Comparison of ENCODE assay signal across 17 mouse cellular contexts in genomic region chr3:68504838-68505237, GRCm38 (mm10).
DNase-seq lines count a peak whose midpoint lies in the region; ATAC-seq lines count a peak whose summit lies in the region.
"Had no signal": no experiment of that assay in that cellular context is flagged by ENCODE, and none has a peak within 500 bp of the region (broad histone marks: within the 10 kb centered on the region; RNA-seq: fewer than 3 reads in every experiment).

No protein-coding gene starts in this region.

- ATAC-seq in megakaryocyte-erythroid progenitor cell, adult 5-6 weeks (replicated peaks; ENCODE audit: low FRiP score, low TSS enrichment, poor library complexity, severe bottlenecking), result no peak
- ATAC-seq: activated CD4-positive, CD25-positive, alpha-beta regulatory T cell, adult 4 months; forebrain, embryonic 13.5 days; forebrain, embryonic 15.5 days; forebrain, postnatal 0 days; Patski had no signal

- DNase-seq in 3T3-L1 (ENCODE audit: low read depth, low spot score) (peak; percentile 53), 416B (ENCODE audit: low read depth) (peak; percentile 27)
- DNase-seq in brain, adult 2 months (ENCODE audit: low read depth, low spot score), result peak; percentile 49
- no peak for DNase-seq in adrenal gland, postnatal 10 days
- DNase-seq: adrenal gland, adult 8-10 months; adrenal gland, postnatal 25 days; cerebellum, adult 11-12 months; cerebellum, adult 2 months; cerebellum, adult 9-10 months; cerebellum, postnatal 10 days; cerebellum, postnatal 25 days; forebrain, postnatal 0 days had no signal
